Mouse (Mus musculus): Measurements from ENCODE around the gene Depdc5.
"Not testable (repeated sequence)": the region's sequence is repeated elsewhere in the genome, so short reads cannot be mapped to it uniquely, and the experiment has no call there.

The Depdc5 gene

GRCm38 (mm10) chr5:33033121-33033520 lies 169.6 kb downstream of the Depdc5 start:
- peak; percentile 77 to 92 for DNase-seq

- DNase-seq = not testable (repeated sequence)
Measured at GRCm38 (mm10) chr5:33033633-33034032, 170.1 kb downstream of the Depdc5 start.

- peak; percentile 23 to 53 for DNase-seq
Measured at GRCm38 (mm10) chr5:33034100-33034499, 170.6 kb downstream of the Depdc5 start.

- no peak for DNase-seq
Measured at GRCm38 (mm10) chr5:33034916-33035315, 171.4 kb downstream of the Depdc5 start.

GRCm38 (mm10) chr5:33038656-33039509 lies 175.4 kb downstream of the Depdc5 start:
- no peak for DNase-seq

- peak; percentile 62 to 89 for DNase-seq
Measured at GRCm38 (mm10) chr5:33039510-33039911, 176.0 kb downstream of the Depdc5 start.

GRCm38 (mm10) chr5:33040735-33041134 lies 177.2 kb downstream of the Depdc5 start:
- not testable (repeated sequence) for DNase-seq

- DNase-seq = peak; percentile 80 to 85
Measured at GRCm38 (mm10) chr5:33043397-33043796, 179.9 kb downstream of the Depdc5 start.

All from kidney, postnatal 36 days (tissue).